ENCODE assay signal across 8 mouse cellular contexts in genomic region chr2:102134510-102135262, GRCm38 (mm10). TPM values are rescaled to one million over a fixed set of nuclear protein-coding genes. Genes with fewer than 3 reads are reported as not detected.
DNase-seq lines count a peak whose midpoint lies in the region; ATAC-seq and TF ChIP-seq lines count a peak whose summit lies in the region.

No protein-coding gene starts in this region.

- H3K27ac ChIP-seq in hindbrain, embryonic 13.5 days: peak overlapping the region; percentile 74
- H3K27ac ChIP-seq in hindbrain, embryonic 10.5 days: no peak overlapping the region

- H3K27me3 ChIP-seq in hindbrain, embryonic 13.5 days: no peaks in the 10 kb centered on the region
- H3K27me3 ChIP-seq in hindbrain, embryonic 10.5 days (ENCODE audit: insufficient read depth, poor library complexity, severe bottlenecking): no peaks in the 10 kb centered on the region

- H3K9ac ChIP-seq in hindbrain, embryonic 13.5 days: peak overlapping the region; percentile 25; the same call in 1 of the 2 replicates

- no peak for TF ChIP-seq POLR2A in lung, adult 2 months (IDR thresholded peaks at IDR 0.05; ENCODE audit: borderline replicate concordance, extremely low read depth, low read depth, low read length)

- no peak overlapping the region for H3K4me3 ChIP-seq in hindbrain, embryonic 13.5 days
- H3K4me3 ChIP-seq in hindbrain, embryonic 10.5 days: no peak overlapping the region
- H3K4me3 ChIP-seq in lung, adult 2 months (replicated peaks; ENCODE audit: extremely low read depth, low read depth, low read length): no peak overlapping the region

- H3K4me1 ChIP-seq in hindbrain, embryonic 13.5 days (replicated peaks): peaks cover 80% of the 10 kb centered on the region
- peaks cover 69% of the 10 kb centered on the region for H3K4me1 ChIP-seq in hindbrain, embryonic 10.5 days (replicated peaks)
- peaks cover 11% of the 10 kb centered on the region for H3K4me1 ChIP-seq in lung, adult 2 months (ENCODE audit: control insufficient read depth, insufficient read depth, low read length)

- no peak for TF ChIP-seq CTCF in lung, adult 2 months (IDR thresholded peaks at IDR 0.05; ENCODE audit: insufficient read depth, low read length)

- DNase-seq in hindbrain, embryonic 10.5 days (ENCODE audit: low spot score): no peak
- peak; percentile 93 to 94 for DNase-seq in cerebellum, postnatal 14 days
- DNase-seq in layer of hippocampus, adult 9-10 months (ENCODE audit: low spot score): peak; percentile 82
- DNase-seq in right cerebral cortex, postnatal 10 days (ENCODE audit: low spot score in 2 of 2): peak; percentile 90 to 93
- DNase-seq in spleen, adult 12 weeks (ENCODE audit: low spot score): no peak
- no peak for DNase-seq in lung, adult 2 months
- DNase-seq in thymus, postnatal 4 days: no peak

- no peaks in the 10 kb centered on the region for H3K9me3 ChIP-seq in hindbrain, embryonic 13.5 days
- H3K9me3 ChIP-seq in hindbrain, embryonic 10.5 days: no peaks in the 10 kb centered on the region

- ATAC-seq in hindbrain, embryonic 13.5 days (ENCODE audit: low FRiP score): peak; percentile 73; the same call in 1 of the 2 replicates

- H3K4me2 ChIP-seq in hindbrain, embryonic 13.5 days: no peak overlapping the region

- WGBS in hindbrain, embryonic 13.5 days: 45% methylated on average over 9 of the region's 9 CpGs
- 85% methylated on average over 9 of the region's 9 CpGs for WGBS in hindbrain, embryonic 10.5 days
- 63% methylated on average over 9 of the region's 9 CpGs for WGBS in lung, adult 2 months

- H3K36me3 ChIP-seq in hindbrain, embryonic 13.5 days: no peaks in the 10 kb centered on the region
- no peaks in the 10 kb centered on the region for H3K36me3 ChIP-seq in hindbrain, embryonic 10.5 days

RNA-seq across cellular contexts. Expression of gene Ldlrad3, which starts 51.5 kb away (rescaled TPM):
- polyA plus RNA-seq in hindbrain, embryonic 13.5 days (2015; fragmentation: Nextera tagmentation; extraction: Ambion mirVana): 37.1 and 38.8 TPM in 2 replicates
- polyA plus RNA-seq in hindbrain, embryonic 10.5 days (2016; fragmentation: Nextera tagmentation; extraction: Ambion mirVana): 54.4 and 55.9 TPM in 2 replicates
- 9.0 and 14.6 TPM in 2 replicates for polyA plus RNA-seq in lung, adult 2 months (2012; rRNA removed)

Comparison
In these comparisons a context has a peak if more than half of its experiments do, and no peak if none do; other contexts are left out.
1. DNase-seq: peak in cerebellum, postnatal 14 days (2 of 2), layer of hippocampus, adult 9-10 months (single experiment) and right cerebral cortex, postnatal 10 days (2 of 2); none in hindbrain, embryonic 10.5 days (single experiment), spleen, adult 12 weeks (single experiment), lung, adult 2 months (single experiment) and thymus, postnatal 4 days (single experiment).